Mouse (Mus musculus) liver, embryonic 14.5 days (tissue): ENCODE measurements around the gene Tns1. TPM values are rescaled to one million over a fixed set of nuclear protein-coding genes. Genes with fewer than 3 reads are reported as not detected.

Experiments
- ATAC-seq: fragments of 200-750 bp; cut with Nextera tagmentation; 2 replicates; pipeline ENCODE4 v1.8.0; 2017; ENCODE audit warnings: moderate number of reproducible peaks, mild to moderate bottlenecking, moderate library complexity; ENCODE audit not compliant: insufficient read depth
- DNase-seq, 3 experiments: peaks; one replicate each; pipeline ENCODE4 v3.0.0-alpha.2; 2012 to 2013; ENCODE audit warnings: low read depth in 3 of 3, low spot score in 3 of 3
- H3K27ac ChIP-seq: fragments of 300-500 bp; sonication (generic); 2 replicates; pipeline ENCODE4 v1.5.1; 2014; ENCODE audit warnings: moderate library complexity, mild to moderate bottlenecking, control low read depth, inconsistent platforms
- H3K27me3 ChIP-seq: fragments of 300-500 bp; sonication (generic); 2 replicates; pipeline ENCODE4 v1.6.1; 2014; ENCODE audit warnings: mild to moderate bottlenecking, low read length, moderate library complexity; ENCODE audit not compliant: control insufficient read depth, insufficient read depth
- H3K36me3 ChIP-seq: fragments of 300-500 bp; sonication (generic); replicated peaks from 2 replicates; pipeline ENCODE4 v1.6.1; 2014; ENCODE audit warnings: low read depth; ENCODE audit not compliant: control insufficient read depth, insufficient read depth
- H3K4me1 ChIP-seq, 2 experiments: fragments of 200-500 bp in 1 of 2; fragments of 300-500 bp in 1 of 2; sonication (generic) in 1 of 2; replicated peaks; 2 replicates each; pipeline ENCODE4 v1.6.1; 2012 to 2014; ENCODE audit warnings: antibody characterized with exemption in 1 of 2, inconsistent platforms in 1 of 2, low read length in 1 of 2; ENCODE audit not compliant: control insufficient read depth in 2 of 2, insufficient read depth in 2 of 2
- H3K4me2 ChIP-seq: fragments of 300-500 bp; sonication (generic); 2 replicates; pipeline ENCODE4 v1.6.1; 2014; ENCODE audit warnings: low read depth, mild to moderate bottlenecking, control low read depth, moderate library complexity
- H3K4me3 ChIP-seq, 2 experiments: fragments of 200-500 bp in 1 of 2; fragments of 300-500 bp in 1 of 2; sonication (generic) in 1 of 2; 2 replicates each; pipeline ENCODE4 v1.5.1; 2012 to 2014; ENCODE audit warnings: low read depth in 2 of 2, low read length in 2 of 2, mild to moderate bottlenecking in 2 of 2, control low read depth in 1 of 2, inconsistent platforms in 1 of 2, moderate library complexity in 1 of 2; ENCODE audit not compliant: insufficient read depth in 1 of 2
- H3K9ac ChIP-seq: fragments of 300-500 bp; sonication (generic); replicated peaks from 2 replicates; pipeline ENCODE4 v1.6.1; 2014; ENCODE audit warnings: mild to moderate bottlenecking, control low read depth, moderate library complexity
- H3K9me3 ChIP-seq: fragments of 300-500 bp; sonication (generic); 2 replicates; pipeline ENCODE4 v1.6.1; 2016; ENCODE audit warnings: low read length, mixed read lengths; ENCODE audit not compliant: control insufficient read depth
- CTCF ChIP-seq: IDR thresholded peaks from 2 replicates; pipeline ENCODE4 v1.5.1; 2016; ENCODE audit warnings: antibody characterized with exemption, low read depth, control low read depth
- EP300 ChIP-seq: IDR thresholded peaks from 2 replicates; pipeline ENCODE4 v1.6.1; 2016; ENCODE audit warnings: antibody characterized with exemption, low read depth
- WGBS: fragments of 180-500 bp; shearing (Covaris S2); extraction: QIAGEN DNeasy Blood & Tissue Kit; methylation state at CpG from one replicate; pipeline ENCODE4 v1.1.7; 2014; ENCODE audit not compliant: insufficient replicate concordance; 5-methylcytosine and 5-hydroxymethylcytosine counted together
- polyA plus RNA-seq, 2 experiments: library from polyadenylated mRNA; depleted of rRNA in 1 of 2; stranded (reverse) in 1 of 2; unstranded in 1 of 2; fragments of >200 nt; fragmentation: Nextera tagmentation in 1 of 2; extraction: Ambion mirVana in 1 of 2; gene quantifications; 2 replicates each; pipeline versions ENCODE4 v1.2.1 to v1.2.3; 2012 to 2014

The Tns1 gene
- polyA plus RNA-seq, 2 experiments, result 7.2 to 15.7 TPM

DNA sequence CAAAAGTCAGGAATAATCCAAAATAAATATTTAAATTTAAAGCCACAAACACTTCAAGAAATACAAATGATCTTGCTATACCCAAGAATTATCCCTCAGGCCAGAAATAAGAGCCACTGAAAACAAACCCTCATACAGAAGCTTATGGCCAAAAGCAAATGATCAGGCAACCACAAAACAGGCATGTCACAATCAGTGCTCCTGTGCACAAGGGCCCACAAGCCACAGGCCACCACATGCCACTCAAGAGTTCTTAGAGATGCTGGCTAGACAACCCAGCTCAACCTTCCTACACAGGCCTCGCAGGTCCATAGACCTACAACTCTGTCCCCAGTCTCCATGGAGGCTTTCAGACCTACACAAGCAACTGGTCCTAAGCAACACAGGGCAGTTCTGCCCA is 167.9 kb downstream of the Tns1 start:
- Histone ChIP-seq H3K4me2 (no peak overlapping the region), H3K9me3 (no peaks in the 10 kb centered on the region), H3K4me1 (peaks cover 0 to 3% of the 10 kb centered on the region in 2 experiments; a peak in 1 of 4 replicates), H3K36me3 (peaks cover 13% of the 10 kb centered on the region; the same call in 1 of the 2 replicates), H3K4me3 (no peak overlapping the region), H3K9ac (no peak overlapping the region), H3K27me3 (no peaks in the 10 kb centered on the region), H3K27ac (no peak overlapping the region)
- no peak for TF ChIP-seq EP300
- no peak for TF ChIP-seq CTCF
- 61% methylated on average over 1 of the region's 1 CpGs for WGBS
- ATAC-seq (no peak), DNase-seq (no peak)

DNA sequence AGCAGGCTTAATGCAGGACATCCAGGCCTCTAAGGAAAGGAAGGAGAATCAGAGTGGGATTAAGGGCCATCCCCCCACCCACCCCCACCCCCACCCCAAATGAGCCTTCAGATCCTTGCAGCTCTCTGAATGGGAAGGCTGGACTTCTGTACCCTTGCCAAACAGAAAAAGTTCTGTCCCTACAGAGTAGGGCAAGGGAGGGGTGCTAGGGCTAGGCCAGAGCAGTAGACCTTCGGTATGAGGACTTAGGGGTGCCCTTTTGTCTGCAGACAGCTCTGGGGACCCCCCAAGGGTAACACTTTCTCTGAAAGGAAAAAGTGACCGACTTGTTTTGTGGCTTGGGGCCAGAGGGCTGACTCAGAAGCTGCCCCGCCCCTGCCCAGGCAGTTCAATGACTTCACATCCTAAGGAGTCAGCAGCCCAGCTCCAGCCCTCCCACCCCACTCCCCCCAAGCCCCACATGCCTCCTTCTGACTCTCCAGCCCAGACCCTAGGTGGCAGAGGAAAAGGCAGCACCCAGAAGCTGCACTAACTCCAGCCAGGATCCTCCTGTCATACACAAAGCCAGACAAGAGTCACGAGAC is 168.9 kb downstream of the Tns1 start:
- H3K4me3 ChIP-seq, result no peak overlapping the region
- peaks cover 13% of the 10 kb centered on the region; the same call in 1 of the 2 replicates for H3K36me3 ChIP-seq
- 35% methylated on average over 4 of the region's 4 CpGs for WGBS
- no peak overlapping the region for H3K27ac ChIP-seq
- DNase-seq (no peak), ATAC-seq (no peak)
- H3K9me3 ChIP-seq, result no peaks in the 10 kb centered on the region
- no peaks in the 10 kb centered on the region for H3K27me3 ChIP-seq
- H3K4me1 ChIP-seq, result peaks cover 0 to 3% of the 10 kb centered on the region in 2 experiments; a peak in 1 of 4 replicates
- H3K9ac ChIP-seq, result no peak overlapping the region
- TF ChIP-seq CTCF (no peak), EP300 (no peak)
- no peak overlapping the region for H3K4me2 ChIP-seq

DNA sequence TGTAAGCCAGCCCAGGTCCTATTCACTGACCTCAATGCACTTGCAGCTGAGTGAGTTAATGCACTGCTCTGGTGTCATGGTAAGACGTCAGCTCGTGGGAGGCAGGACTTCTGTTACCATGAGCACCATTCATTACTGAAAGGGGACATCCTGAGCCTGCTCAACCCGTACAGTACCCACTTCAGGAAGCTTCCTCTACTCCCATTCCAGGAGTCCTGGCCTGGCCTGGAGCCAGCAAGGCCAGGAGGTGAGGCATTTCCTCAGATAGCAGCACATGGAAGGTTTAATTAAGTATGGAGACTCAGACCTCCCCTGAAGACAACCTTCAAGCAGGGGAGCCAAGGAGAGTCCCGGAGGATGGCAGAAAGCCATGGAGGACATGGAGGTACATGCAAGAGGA is 169.6 kb downstream of the Tns1 start:
- Histone ChIP-seq H3K9me3 (no peaks in the 10 kb centered on the region), H3K27ac (no peak overlapping the region), H3K36me3 (peaks cover 13% of the 10 kb centered on the region; the same call in 1 of the 2 replicates), H3K9ac (no peak overlapping the region), H3K4me2 (no peak overlapping the region), H3K4me1 (peaks cover 0 to 3% of the 10 kb centered on the region in 2 experiments; a peak in 1 of 4 replicates), H3K4me3 (no peak overlapping the region), H3K27me3 (no peaks in the 10 kb centered on the region)
- no peak for TF ChIP-seq CTCF
- no peak for TF ChIP-seq EP300
- 70% methylated on average over 4 of the region's 4 CpGs for WGBS
- DNase-seq, result no peak
- ATAC-seq, result no peak

DNA sequence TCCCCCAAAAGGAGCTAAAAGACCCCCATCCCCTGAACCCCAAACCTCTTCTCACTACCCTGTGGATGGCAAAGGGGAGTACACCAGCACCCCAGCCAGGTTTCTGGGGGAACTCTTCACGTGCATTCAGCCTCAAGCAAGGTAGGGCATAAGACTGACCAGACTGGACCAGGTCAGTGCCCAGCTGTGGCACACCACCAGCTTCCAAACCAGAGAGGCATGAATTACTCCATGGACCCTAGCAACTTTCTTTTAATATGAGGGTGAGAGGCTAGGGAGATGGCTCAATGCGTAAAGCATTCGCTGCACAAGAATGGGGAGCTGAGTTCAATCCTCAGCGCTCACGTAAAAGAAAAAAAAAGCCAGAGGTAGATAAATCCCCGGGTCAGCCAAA is 170.2 kb downstream of the Tns1 start:
- Histone ChIP-seq H3K27ac (no peak overlapping the region), H3K9ac (no peak overlapping the region), H3K27me3 (no peaks in the 10 kb centered on the region), H3K36me3 (peaks cover 13% of the 10 kb centered on the region; the same call in 1 of the 2 replicates), H3K9me3 (no peaks in the 10 kb centered on the region), H3K4me1 (peaks cover 0 to 3% of the 10 kb centered on the region in 2 experiments; a peak in 1 of 4 replicates), H3K4me3 (no peak overlapping the region), H3K4me2 (no peak overlapping the region)
- TF ChIP-seq CTCF (no peak), EP300 (no peak)
- ATAC-seq (no peak), DNase-seq (no peak)
- WGBS, result 82% methylated on average over 6 of the region's 6 CpGs

DNA sequence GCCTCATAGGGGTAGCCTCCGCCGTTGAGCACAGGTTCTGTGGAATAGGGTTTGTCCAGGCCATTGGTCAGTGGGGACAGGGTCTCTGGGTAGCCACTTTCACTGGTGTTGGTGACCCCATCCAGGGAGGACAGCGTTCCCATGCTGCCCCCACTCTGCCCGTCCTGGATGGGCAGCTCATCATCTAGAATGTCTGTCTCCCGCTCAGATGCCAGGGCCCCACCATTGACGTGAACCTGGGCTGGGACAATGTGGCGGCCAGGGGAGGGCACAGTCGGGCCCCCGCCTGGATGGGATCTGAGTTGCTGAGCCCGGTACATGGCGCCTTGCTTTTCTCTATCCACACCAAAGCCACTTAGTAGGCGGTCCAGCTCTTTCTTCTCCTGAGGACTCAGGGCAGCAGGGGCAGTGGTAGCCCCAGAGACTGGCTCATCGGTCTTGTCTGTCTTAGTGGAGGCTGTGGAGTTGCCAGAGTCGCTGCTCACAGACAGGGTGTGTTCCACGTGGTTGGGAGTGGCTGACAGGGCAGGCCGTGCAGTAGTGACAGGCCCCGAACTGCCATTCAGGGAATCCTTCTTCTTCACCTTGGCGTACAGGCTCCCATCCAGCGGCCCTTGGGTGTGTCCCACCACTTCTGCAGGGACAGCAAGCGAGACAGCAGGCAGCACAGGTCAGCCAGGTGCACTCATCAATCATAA is 170.8 kb downstream of the Tns1 start:
- Histone ChIP-seq H3K4me2 (no peak overlapping the region), H3K9me3 (no peaks in the 10 kb centered on the region), H3K27ac (no peak overlapping the region), H3K36me3 (peaks cover 13% of the 10 kb centered on the region; the same call in 1 of the 2 replicates), H3K9ac (no peak overlapping the region), H3K27me3 (no peaks in the 10 kb centered on the region), H3K4me3 (no peak overlapping the region), H3K4me1 (peaks cover 0 to 3% of the 10 kb centered on the region in 2 experiments; a peak in 1 of 4 replicates)
- DNase-seq, result no peak
- ATAC-seq, result no peak
- TF ChIP-seq EP300 (no peak), CTCF (no peak)
- WGBS, result 76% methylated on average over 20 of the region's 20 CpGs
